Mouse (Mus musculus): ENCODE results near the gene Gosr2.

Gene Gosr2

GRCm38 (mm10) chr11:103693241-103693640, 4.5 kb downstream of the Gosr2 start:
- in situ Hi-C loops (cut with MboI; ENCODE audit: unreplicated experiment in 2 of 2), result loop anchor here in 1 of 2 experiments (25.0 kb wide), 1 partner anchor 581 kb away; the partner anchor contains the start of genes Acbd4, Hexim1 and Plcd3

DNA sequence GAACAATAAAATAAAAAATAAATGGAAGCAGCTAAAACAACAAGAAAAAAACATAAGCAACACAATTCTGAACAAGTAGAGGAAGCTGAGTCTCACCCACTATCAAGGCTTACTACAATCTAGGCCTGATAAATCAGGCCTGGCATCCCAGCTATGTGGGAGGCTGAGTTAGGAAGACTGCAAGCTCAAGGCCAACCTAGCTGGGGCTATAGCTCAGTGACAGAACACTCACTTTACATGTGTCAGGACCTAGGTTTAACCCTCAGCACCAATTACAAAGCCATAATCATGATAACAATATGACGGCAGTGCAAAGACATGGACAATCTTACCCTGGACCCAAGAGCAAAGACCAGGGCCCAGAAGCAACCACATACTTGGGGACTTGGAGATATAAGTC, 6.7 kb downstream of the Gosr2 start:
- in situ Hi-C loops (cut with MboI; ENCODE audit: unreplicated experiment in 2 of 2), result loop anchor here in 1 of 2 experiments (25.0 kb wide), 1 partner anchor 579 kb away; the partner anchor contains the start of genes Acbd4, Hexim1 and Plcd3

DNA sequence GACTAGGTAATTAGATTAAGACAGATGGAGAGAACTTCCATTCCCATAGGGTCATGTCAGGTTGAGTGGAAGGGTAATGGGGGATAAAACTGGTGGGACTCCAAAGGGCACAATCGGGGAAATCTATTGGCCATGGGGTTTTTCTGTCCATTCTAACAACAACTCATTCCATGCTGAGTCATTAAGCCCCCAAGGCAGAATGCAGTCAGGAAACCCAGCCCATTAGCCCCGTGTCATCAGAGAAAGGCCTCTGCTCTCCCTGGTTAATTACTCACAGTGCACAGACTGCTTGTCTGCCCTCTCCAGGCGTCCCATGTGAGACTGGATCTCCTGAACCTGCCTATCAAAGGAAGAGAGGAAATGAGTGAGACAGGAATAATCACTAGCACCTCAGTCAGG, 8.7 kb downstream of the Gosr2 start:
- in situ Hi-C loops (cut with MboI; ENCODE audit: unreplicated experiment in 2 of 2), result loop anchor here in 1 of 2 experiments (25.0 kb wide), 1 partner anchor 577 kb away; the partner anchor contains the start of genes Acbd4, Hexim1 and Plcd3

GRCm38 (mm10) chr11:103688271-103688979, 9.3 kb downstream of the Gosr2 start:
- in situ Hi-C loops (cut with MboI; ENCODE audit: unreplicated experiment in 2 of 2), result loop anchor here in 1 of 2 experiments (25.0 kb wide), 1 partner anchor 576 kb away; the partner anchor contains the start of genes Acbd4, Hexim1 and Plcd3

DNA sequence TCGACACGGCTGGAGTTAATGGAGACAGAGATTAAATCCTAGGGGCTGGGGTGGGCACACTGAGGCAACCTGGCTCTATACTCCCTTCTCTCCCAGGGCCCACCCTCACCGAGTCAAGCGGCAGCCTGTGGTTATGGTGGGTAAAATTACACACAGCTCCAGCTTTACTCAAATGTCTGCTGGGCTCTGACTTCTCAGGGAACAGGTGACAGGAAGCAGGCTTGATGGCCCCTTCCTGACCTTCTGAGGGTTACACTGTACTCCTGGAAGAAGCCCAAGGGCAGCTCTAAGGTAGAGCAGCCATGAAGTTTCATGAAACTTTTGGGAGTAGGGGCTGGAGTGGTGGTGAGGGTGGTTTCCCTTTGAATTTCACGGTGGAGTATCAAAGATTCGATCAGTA, 11.0 kb downstream of the Gosr2 start:
- in situ Hi-C loops (cut with MboI; ENCODE audit: unreplicated experiment in 2 of 2), result loop anchor here in 1 of 2 experiments (25.0 kb wide), 1 partner anchor 574 kb away; the partner anchor contains the start of genes Acbd4, Hexim1 and Plcd3

GRCm38 (mm10) chr11:103685261-103685736, 12.4 kb downstream of the Gosr2 start:
- in situ Hi-C loops (cut with MboI; ENCODE audit: unreplicated experiment in 2 of 2), result loop anchor here in 1 of 2 experiments (25.0 kb wide), 1 partner anchor 573 kb away; the partner anchor contains the start of genes Acbd4, Hexim1 and Plcd3

- in situ Hi-C loops (cut with MboI; ENCODE audit: unreplicated experiment in 2 of 2), result loop anchor here in 1 of 2 experiments (25.0 kb wide), 1 partner anchor 572 kb away; the partner anchor contains the start of genes Acbd4, Hexim1 and Plcd3
These were observed 13.9 kb downstream of the Gosr2 start for GRCm38 (mm10) chr11:103683667-103684334.

DNA sequence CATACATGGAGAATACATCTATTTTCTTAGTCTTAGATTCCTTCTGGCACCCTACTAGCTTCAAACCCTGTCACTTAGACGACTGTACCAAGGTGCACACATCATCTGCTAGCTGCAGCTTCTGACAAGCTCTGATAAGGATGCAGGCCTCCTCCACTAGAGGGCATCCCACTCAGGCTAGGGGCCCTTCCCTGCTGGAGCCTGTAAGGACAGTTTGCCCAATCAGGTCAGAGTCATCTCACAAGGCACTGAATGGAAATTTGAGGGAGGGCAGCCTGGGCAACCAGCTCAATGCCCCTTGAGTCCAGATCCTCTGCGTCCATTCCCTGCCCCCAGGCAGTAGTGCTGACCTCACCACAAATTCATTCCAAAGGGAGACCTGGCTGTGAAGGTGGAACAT, 20.7 kb downstream of the Gosr2 start:
- in situ Hi-C loops (cut with MboI; ENCODE audit: unreplicated experiment in 2 of 2), result loop anchor here (5.0 to 25.0 kb wide), 2 partner anchors 345 to 565 kb away; partner anchors contain the start of genes Acbd4 (in 1 of the 2), Hexim1 (in 1 of the 2) and Plcd3 (in 1 of the 2)

DNA sequence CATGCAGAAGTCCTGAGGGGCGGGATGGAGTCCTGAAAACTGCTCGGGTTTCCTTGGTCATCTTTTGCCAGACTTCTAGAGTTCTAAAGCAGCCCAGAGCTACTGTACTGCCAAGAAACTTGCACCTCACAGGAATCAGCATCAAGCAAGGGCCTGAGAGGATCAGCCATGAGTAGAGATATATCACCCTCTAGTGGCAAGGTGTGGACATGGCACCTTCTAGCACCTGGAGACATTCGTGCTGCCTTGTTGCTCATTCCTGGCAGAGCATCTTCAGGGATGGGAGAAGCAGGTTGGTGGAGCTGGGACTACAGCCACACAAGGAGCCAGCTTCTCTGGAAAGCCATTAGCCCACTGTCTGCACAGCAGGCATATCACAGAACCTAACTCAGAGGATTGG, 22.1 kb downstream of the Gosr2 start:
- in situ Hi-C loops (cut with MboI; ENCODE audit: unreplicated experiment in 2 of 2), result loop anchor here (5.0 to 25.0 kb wide), 2 partner anchors 343 to 563 kb away; partner anchors contain the start of genes Acbd4 (in 1 of the 2), Hexim1 (in 1 of the 2) and Plcd3 (in 1 of the 2)

DNA sequence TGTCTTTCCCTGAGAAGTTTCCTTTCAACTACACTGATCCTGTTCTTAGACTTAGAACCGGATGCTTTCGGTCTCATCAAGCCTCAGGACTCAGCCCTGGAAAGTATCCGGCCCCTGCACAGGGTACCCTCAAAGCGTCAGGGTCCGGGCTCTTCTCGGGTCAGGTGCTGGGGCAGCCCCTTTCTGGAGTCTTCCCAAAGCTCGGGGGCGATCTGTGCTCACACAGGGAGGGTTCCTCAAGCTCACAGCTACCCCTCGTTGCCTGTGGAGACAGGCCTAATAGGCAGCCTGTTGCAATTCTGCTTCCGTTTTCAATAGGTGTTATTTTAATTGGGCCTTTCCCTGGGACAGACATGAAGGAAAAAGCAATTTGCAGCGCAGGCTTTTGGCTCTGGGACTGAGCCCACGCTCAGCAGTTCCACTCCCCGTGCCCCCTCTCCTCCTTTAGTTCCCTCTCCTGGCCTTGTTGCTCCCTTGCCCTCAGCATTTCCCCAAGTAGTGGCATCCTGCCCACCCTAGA, 30.7 kb downstream of the Gosr2 start:
- in situ Hi-C loops (cut with MboI; ENCODE audit: unreplicated experiment in 2 of 2), result loop anchor here in 1 of 2 experiments (25.0 kb wide), 1 partner anchor 605 kb away; no protein-coding TSS in a partner anchor

DNA sequence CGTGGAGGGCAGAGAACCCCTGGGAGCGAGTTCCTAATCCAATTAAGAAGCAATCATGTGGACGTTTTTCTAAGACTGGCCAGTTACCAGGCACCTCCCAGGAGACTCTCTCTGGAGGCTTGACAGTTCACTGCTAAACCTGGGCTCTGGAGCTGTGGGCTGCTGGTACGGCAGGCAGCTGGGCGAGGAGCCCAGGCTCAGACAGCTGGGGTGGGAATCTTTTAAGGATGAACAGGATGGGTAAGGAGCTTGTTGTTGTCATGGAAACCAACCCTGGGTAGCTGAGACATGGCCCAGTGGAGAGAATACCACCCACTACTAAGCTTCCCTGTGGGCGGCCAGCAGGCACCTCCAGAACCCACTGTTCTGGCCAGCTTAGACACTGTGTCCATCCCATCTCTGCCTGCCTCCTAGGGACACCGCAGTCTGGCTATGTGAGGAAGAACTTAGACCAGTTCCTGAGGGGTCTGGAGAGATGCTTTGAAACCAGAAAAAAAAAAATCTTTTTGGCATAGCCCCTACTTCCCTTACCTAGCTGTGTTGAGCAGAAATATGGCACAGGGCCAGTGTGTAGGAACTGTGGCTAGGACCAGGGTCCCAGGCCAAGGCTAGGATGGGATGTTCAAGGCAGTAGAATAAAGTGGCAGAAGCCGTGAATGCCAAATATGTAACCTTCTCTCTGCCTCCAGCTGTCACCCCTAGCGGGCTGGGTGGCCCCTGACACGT, 31.4 kb downstream of the Gosr2 start:
- in situ Hi-C loops (cut with MboI; ENCODE audit: unreplicated experiment in 2 of 2), result loop anchor here in 1 of 2 experiments (25.0 kb wide), 1 partner anchor 604 kb away; no protein-coding TSS in a partner anchor

DNA sequence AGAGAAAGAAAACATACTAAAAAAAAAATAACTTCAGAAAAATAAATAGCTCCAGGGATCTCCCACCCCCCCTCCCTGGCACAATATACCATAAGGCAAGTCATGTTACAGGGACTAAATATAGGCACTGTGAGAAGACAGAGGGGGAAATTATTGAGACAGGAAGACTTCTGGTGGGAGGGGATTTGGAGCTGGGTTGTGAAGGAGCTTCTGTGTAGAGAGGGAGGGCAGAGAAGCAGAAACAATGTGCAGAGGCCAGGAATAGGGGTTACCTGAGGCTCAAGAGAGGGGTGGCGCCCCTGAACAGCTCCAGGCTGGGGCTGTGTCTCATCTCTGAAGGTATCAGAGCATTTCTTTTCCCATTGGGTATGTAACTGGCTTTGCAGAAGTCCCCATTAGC, 32.0 kb downstream of the Gosr2 start:
- in situ Hi-C loops (cut with MboI; ENCODE audit: unreplicated experiment in 2 of 2), result loop anchor here in 1 of 2 experiments (25.0 kb wide), 1 partner anchor 603 kb away; no protein-coding TSS in a partner anchor

DNA sequence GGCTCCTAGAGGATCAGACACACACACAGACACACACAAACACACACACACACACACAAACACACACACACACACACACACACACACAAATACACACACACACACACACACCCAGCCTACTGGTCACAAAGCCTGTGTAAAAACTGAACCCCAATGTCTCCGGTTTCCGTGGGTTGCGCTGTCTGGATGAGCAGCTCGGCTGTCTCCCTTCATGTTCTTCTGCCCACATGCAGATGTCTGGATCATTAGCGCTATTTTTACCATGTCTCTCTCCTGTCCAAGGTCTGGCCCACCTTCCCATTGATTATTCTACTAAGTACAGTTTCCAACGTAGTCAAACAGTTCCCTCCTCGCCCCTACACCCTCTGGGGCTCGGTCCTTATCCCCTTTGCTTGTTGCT, 34.6 kb downstream of the Gosr2 start:
- in situ Hi-C loops (cut with MboI; ENCODE audit: unreplicated experiment in 2 of 2), result loop anchor here in 1 of 2 experiments (25.0 kb wide), 1 partner anchor 601 kb away; no protein-coding TSS in a partner anchor

DNA sequence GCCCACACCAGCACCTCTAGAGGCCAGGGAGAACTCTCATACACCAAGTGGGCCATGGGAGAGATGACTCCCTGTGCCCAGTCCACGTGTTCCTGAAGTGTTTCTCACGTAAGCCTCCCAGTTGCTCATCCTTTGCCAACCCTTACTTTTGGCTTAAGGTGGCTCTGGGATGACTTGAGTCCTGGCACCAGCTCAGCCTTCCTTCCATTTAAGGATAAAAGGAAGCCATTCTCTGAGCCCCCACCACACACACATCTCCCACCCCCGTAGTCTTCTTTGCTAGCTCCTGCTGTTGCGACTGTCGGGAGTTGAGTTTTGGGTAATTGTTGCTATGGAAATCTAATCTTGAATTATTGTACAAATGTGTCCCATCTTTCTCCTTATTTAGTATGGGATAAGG, 35.2 kb downstream of the Gosr2 start:
- in situ Hi-C loops (cut with MboI; ENCODE audit: unreplicated experiment in 2 of 2), result loop anchor here in 1 of 2 experiments (25.0 kb wide), 1 partner anchor 600 kb away; no protein-coding TSS in a partner anchor

- in situ Hi-C loops (cut with MboI; ENCODE audit: unreplicated experiment in 2 of 2), result loop anchor here in 1 of 2 experiments (25.0 kb wide), 1 partner anchor 600 kb away; no protein-coding TSS in a partner anchor
These were observed 35.8 kb downstream of the Gosr2 start for GRCm38 (mm10) chr11:103661863-103662262.

DNA sequence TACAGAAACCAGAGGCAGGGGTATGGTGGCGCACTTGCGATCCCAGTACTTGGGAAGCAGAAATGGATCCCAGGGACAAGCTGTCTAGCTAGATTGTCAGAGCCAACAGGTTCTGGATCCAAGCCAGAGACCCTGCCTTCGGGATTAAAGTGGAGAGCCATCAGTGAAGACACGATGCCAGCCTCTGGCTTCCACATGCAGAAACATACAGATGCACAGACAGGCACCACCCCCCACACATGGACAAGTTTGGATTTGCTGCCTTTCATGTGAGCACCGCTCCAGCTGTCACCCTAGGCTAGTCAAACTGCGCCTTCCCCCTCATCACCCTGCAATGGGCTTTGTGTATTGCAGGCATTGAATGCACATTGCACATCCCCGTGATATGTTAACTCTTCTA, 39.5 kb downstream of the Gosr2 start:
- in situ Hi-C loops (cut with MboI; ENCODE audit: unreplicated experiment in 2 of 2), result loop anchor here in 1 of 2 experiments (25.0 kb wide), 1 partner anchor 596 kb away; no protein-coding TSS in a partner anchor

DNA sequence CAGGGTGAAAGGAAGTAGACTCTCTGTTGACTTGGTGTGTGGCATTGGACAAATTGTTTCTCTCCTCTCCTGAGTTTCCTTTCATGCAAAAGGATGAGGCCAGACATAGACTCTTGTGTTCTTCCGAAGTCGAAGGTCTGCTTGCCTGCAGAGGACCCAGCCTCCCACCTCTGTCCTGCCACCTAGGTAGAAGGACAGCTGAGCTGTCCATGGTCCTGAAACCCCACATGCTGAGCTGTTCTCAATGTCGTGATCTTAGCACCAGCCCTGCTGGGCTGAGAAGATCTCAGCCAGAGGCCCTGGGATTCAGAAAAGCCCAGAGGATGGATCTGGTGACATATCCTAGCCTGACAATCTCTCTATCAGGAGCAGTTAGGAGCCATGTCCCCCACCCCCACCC, 41.2 kb downstream of the Gosr2 start:
- in situ Hi-C loops (cut with MboI; ENCODE audit: unreplicated experiment in 2 of 2), result loop anchor here in 1 of 2 experiments (25.0 kb wide), 1 partner anchor 594 kb away; no protein-coding TSS in a partner anchor

- in situ Hi-C loops (cut with MboI; ENCODE audit: unreplicated experiment in 2 of 2), result loop anchor here in 1 of 2 experiments (25.0 kb wide), 1 partner anchor 591 kb away; no protein-coding TSS in a partner anchor
These were observed 44.2 kb downstream of the Gosr2 start for GRCm38 (mm10) chr11:103653359-103653965.

- in situ Hi-C loops (cut with MboI; ENCODE audit: unreplicated experiment in 2 of 2), result loop anchor here in 1 of 2 experiments (25.0 kb wide), 1 partner anchor 589 kb away; no protein-coding TSS in a partner anchor
These were observed 46.3 kb downstream of the Gosr2 start for GRCm38 (mm10) chr11:103651426-103651825.

Measured in v-Abl transformed pro-B cells (cell line).